Mouse (Mus musculus) naive thymus-derived CD4-positive, alpha-beta T cell, adult 5 months (primary cell): ENCODE results near the gene P3h1. TPM values are rescaled to one million over a fixed set of nuclear protein-coding genes. Genes with fewer than 3 reads are reported as not detected.

ENCODE experiments used
- polyA plus RNA-seq: library from polyadenylated mRNA; unstranded; fragments of 100-300 nt; shearing (Covaris generic); gene quantifications from one replicate; pipeline ENCODE4 v1.2.1, GENCODE M21; 2017

The P3h1 gene
- polyA plus RNA-seq, result 4.6 TPM

GRCm38 (mm10) chr4:119232410-119233255 is at the start of gene P3h1, which contains the start of gene AU022252:
P3h1 (plus strand) TSS chr4:119232915.
AU022252 (minus strand) TSS chr4:119232712.

GRCm38 (mm10) chr4:119189864-119190263 is 42.9 kb upstream of the P3h1 start, which contains the start of gene Ermap:
Ermap (minus strand) TSS chr4:119190011.

DNA sequence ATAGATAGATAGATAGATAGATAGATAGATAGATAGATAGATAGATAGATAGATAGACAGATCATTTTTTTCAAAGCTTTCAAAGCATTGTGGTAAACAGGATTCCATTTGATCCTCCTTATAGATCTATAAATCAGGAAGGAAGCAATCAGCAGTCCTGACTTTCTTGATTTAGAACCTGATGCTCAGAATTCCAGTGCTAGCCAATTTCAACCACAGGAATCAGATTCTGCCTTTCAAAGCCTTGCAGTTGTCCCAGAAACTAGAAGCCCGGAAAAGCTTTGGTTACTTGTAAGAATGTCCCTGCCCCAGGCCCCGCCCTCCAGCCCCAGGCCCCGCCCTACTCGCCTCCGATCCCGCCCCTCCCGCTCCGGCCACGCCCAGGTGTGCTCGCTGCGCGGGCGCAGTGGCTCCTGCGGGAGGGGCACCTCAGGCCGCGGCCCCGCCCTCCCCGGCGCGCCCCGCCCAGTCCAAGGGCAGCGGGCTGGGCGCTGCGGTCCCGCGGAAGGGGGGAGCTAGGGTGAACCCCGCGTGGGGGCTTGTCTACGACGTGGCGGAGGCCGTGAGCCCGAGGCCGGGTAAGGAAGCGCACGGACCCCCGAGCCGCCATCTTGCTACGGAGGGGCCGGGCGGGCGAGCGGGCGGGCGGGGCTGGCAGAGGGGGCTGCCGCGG is 37.7 kb upstream of the P3h1 start, which contains the start of gene Svbp:
Gene Svbp, plus strand, starts transcription at position 398 of the 673 bp plus-strand sequence.

DNA sequence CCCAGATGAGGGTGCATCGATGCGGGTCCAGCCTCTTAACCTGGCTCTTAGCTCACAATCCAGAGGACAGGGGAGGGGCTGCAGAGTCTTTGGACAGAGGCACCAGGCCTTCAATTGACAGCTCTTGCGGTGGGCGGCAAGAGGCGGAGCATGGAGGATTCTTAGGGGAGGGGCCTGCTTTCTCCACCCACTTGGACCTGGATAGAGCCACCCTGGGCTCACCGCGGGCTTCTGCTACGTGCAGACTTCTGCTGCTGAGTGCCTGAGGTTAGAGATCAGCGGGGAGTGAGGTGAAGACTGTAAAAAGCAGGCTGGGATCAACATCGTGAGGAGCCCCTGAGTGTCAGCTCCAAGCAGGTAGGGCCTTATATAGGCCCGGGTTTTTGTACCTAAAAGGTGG is 14.5 kb upstream of the P3h1 start, which contains the start of gene Tmem269:
Gene Tmem269, minus strand, starts transcription at position 49 of the 400 bp plus-strand sequence.

DNA sequence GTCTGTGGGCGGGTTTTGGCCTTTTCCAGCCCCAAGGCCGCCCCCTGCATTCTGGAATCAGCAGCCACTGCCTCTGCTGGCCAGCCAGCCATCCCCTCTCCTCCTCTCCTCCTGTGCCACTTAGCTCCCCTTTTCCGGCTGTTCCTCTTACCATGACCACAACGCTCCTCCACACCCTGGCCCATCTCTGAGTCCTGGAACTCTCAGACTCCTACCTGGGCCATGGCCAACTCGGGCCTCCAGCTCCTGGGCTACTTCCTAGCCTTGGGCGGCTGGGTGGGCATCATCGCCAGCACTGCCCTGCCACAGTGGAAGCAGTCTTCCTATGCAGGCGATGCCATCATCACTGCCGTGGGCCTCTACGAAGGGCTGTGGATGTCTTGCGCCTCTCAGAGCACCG is 22.6 kb downstream of the P3h1 start, which contains the start of gene Cldn19:
Gene Cldn19, plus strand, starts transcription at position 64 of the 400 bp plus-strand sequence.

GRCm38 (mm10) chr4:119294415-119295133 is 61.9 kb downstream of the P3h1 start, which contains the start of gene Ybx1:
Ybx1 (minus strand) TSS chr4:119294604.

Other genes with a start within 250 kb of the P3h1 start
- gene Slc2a1, start 124.2 kb upstream of the P3h1 start, polyA plus RNA-seq, result 70.4 TPM
- 0.82 TPM for gene Zfp691, start 58.7 kb upstream of the P3h1 start, polyA plus RNA-seq
- 0.42 TPM for gene Ermap, start 42.9 kb upstream of the P3h1 start, polyA plus RNA-seq
- 30.6 TPM for gene Svbp, start 37.6 kb upstream of the P3h1 start, polyA plus RNA-seq
- 0.35 TPM for gene Tmem269, start 14.7 kb upstream of the P3h1 start, polyA plus RNA-seq
- 7.5 TPM for gene AU022252, start 203 bp upstream of the P3h1 start, polyA plus RNA-seq
- gene Cldn19, start 22.5 kb downstream of the P3h1 start, polyA plus RNA-seq, result not detected
- 472 TPM for gene Ybx1, start 61.7 kb downstream of the P3h1 start, polyA plus RNA-seq
- gene Ppih, start 87.6 kb downstream of the P3h1 start, polyA plus RNA-seq, result 24.0 TPM
- 13.0 TPM for gene Ccdc30, start 182.6 kb downstream of the P3h1 start, polyA plus RNA-seq
- 17.4 TPM for gene Ppcs, start 189.5 kb downstream of the P3h1 start, polyA plus RNA-seq
- gene Zmynd12, start 189.9 kb downstream of the P3h1 start, polyA plus RNA-seq, result not detected